Mouse (Mus musculus): ENCODE measurements around the gene Cdca3. TPM values are rescaled to one million over a fixed set of nuclear protein-coding genes. Genes with fewer than 3 reads are reported as not detected.

Cdca3 gene
- polyA plus RNA-seq (2014; fragmentation: Nextera tagmentation; extraction: Ambion mirVana): 107 and 131 TPM in 2 replicates

DNA sequence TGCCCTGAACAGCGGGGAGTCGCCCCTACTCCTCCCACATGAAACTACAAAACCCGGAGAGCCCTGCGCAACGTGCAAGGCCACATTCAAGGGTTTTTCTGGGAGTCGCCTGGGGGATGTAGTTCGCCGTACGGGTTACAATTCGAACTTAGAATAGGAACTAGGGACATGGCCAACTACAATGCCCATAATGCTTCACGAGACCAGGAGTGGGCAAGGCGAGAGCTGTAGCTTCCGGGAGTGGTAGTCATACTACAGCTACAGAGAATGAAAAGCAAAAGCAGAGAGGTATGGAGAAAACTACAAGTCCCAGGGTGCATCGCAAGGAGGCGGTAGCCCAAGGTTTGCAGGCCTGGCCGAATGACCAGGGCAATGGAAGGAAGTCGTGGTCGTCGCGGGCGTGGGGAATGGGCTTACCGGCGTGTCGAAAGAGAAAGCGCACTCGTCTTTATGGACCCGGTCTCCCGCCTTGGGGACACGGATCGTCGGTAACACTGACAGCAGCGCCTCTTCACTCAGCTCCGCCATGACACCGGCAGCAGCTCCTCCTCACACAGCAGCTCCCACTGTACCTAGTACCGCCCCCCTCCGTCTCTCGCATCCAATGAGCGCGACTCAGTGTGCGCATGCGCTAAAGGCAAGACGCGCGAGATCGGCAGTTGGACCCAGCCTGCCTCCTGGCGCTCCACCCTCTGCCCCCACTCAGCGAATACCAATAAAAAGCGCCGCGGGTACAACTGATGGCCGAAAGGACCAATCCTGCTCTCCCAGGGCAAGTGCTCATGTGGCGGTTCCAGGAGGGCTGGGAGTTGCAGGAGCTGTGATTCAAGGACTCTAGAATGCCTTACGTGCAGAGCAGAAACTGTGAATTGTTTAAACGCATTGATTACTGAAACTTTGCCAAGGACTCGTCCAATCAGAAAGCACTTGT is at the start of gene Cdca3, which contains the start of gene Usp5:
Cdca3 (plus strand) TSS at position 680 of the 931 bp plus-strand sequence.
Usp5 (minus strand) TSS at position 617 of the 931 bp plus-strand sequence.
- Histone ChIP-seq H3K4me2 (ENCODE audit: low read depth, low read length) (peak within 1 kb of the TSS; percentile 82), H3K9ac (ENCODE audit: low read depth, low read length) (peak within 1 kb of the TSS; percentile 74), H3K9me3 (ENCODE audit: control insufficient read depth, low read length) (no peaks in the 10 kb centered on the region), H3K4me3 (ENCODE audit: low read depth, low read length) (peak within 1 kb of the TSS; percentile 58), H3K36me3 (ENCODE audit: control insufficient read depth, insufficient read depth, low read length) (peaks cover 40% of the 10 kb centered on the region), H3K27me3 (replicated peaks; ENCODE audit: control insufficient read depth, insufficient read depth, low read length) (no peaks in the 10 kb centered on the region), H3K27ac (replicated peaks; ENCODE audit: low read depth, low read length) (peak within 1 kb of the TSS; percentile 95), H3K4me1 (ENCODE audit: control insufficient read depth, insufficient read depth, low read length) (peaks cover 9% of the 10 kb centered on the region; the same call in 1 of the 2 replicates)
- under 1% methylated on average over 43 of the region's 55 CpGs for WGBS
- peak; percentile 95 for ATAC-seq (ENCODE audit: low read depth)
- peak; percentile 100 for DNase-seq (ENCODE audit: low spot score)

DNA sequence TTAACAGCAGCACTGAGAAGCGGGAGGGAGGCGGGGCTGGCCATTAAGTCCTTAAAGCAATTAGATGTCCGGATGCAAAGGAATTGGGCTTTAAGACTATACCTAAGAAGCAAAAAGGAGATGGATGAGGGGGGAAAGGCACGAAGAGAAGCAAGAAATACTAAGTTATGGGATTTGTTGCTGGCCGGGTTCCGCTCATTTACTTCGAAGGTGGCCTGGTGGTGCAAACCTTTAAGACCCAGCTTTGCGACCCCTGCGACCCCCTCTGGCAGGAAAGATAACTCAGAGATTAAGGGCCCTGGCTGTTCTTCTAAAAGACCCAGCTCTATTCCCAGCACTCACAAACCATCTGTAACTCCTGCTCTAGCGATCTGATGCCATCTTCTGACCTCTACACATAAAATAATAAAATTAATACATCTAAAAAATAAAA is 49.3 kb upstream of the Cdca3 start:
- 4% methylated on average over 10 of the region's 10 CpGs for WGBS
- H3K27me3 ChIP-seq (replicated peaks; ENCODE audit: control insufficient read depth, insufficient read depth, low read length): no peaks in the 10 kb centered on the region
- DNase-seq (ENCODE audit: low spot score): no peak
- H3K4me1 ChIP-seq (ENCODE audit: control insufficient read depth, insufficient read depth, low read length): peaks cover 17% of the 10 kb centered on the region
- peak overlapping the region; percentile 30 for H3K4me3 ChIP-seq (ENCODE audit: low read depth, low read length)
- ATAC-seq (ENCODE audit: low read depth): no peak
- no peak overlapping the region for H3K27ac ChIP-seq (replicated peaks; ENCODE audit: low read depth, low read length)
- H3K4me2 ChIP-seq (ENCODE audit: low read depth, low read length): peak overlapping the region; percentile 80
- no peaks in the 10 kb centered on the region for H3K36me3 ChIP-seq (ENCODE audit: control insufficient read depth, insufficient read depth, low read length)
- H3K9ac ChIP-seq (ENCODE audit: low read depth, low read length): peak overlapping the region; percentile 52
- no peaks in the 10 kb centered on the region for H3K9me3 ChIP-seq (ENCODE audit: control insufficient read depth, low read length)

DNA sequence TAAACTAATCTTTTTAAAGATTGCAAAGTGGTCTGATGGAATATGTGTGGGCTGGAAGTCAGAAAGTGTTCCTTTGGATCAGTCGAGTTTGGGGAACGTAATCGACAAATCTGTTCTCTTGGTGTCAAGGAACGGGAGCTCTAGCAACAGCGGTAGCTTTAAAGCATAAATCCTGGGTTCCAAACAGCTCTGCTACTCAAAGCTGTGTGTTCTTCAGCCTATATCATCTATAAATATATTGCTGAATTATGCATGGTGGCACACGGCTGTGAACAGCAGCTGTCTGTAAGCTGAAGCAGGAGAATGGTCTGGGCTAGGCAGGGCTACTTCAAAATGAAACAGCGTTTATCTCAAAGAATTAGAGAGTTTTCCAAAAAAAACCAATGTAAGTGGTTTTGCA is 48.4 kb upstream of the Cdca3 start:
- Histone ChIP-seq H3K36me3 (ENCODE audit: control insufficient read depth, insufficient read depth, low read length) (no peaks in the 10 kb centered on the region), H3K4me2 (ENCODE audit: low read depth, low read length) (no peak overlapping the region), H3K4me1 (ENCODE audit: control insufficient read depth, insufficient read depth, low read length) (peaks cover 17% of the 10 kb centered on the region), H3K27ac (replicated peaks; ENCODE audit: low read depth, low read length) (no peak overlapping the region), H3K27me3 (replicated peaks; ENCODE audit: control insufficient read depth, insufficient read depth, low read length) (no peaks in the 10 kb centered on the region), H3K9me3 (ENCODE audit: control insufficient read depth, low read length) (no peaks in the 10 kb centered on the region), H3K4me3 (ENCODE audit: low read depth, low read length) (no peak overlapping the region), H3K9ac (ENCODE audit: low read depth, low read length) (no peak overlapping the region)
- 87% methylated on average over 7 of the region's 7 CpGs for WGBS
- no peak for ATAC-seq (ENCODE audit: low read depth)
- DNase-seq (ENCODE audit: low spot score): no peak

DNA sequence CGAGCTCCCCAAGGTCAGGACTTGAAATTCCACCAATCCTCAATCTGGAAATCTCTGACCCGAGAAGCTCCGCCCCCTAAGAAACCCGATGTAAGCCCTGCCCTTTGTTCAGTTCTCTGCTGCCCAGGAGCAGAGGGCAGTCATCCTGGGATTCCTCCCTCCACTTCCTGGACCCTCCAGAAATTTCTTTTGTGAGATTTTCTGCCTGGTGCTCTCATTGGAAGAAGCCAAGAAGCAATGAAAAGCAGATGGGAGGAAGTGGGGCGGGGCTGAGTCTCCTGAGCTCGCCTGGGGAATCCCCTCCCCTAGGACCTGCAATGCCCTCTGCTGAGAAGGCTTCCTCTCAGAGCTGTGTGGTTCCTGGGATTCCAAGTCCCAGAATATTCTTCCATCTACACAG is 46.9 kb upstream of the Cdca3 start:
- ATAC-seq (ENCODE audit: low read depth): no peak; the same call in 1 of the 2 replicates
- Histone ChIP-seq H3K27me3 (replicated peaks; ENCODE audit: control insufficient read depth, insufficient read depth, low read length) (no peaks in the 10 kb centered on the region), H3K9ac (ENCODE audit: low read depth, low read length) (no peak overlapping the region), H3K4me2 (ENCODE audit: low read depth, low read length) (peak overlapping the region; percentile 37), H3K4me1 (ENCODE audit: control insufficient read depth, insufficient read depth, low read length) (peaks cover 17% of the 10 kb centered on the region), H3K9me3 (ENCODE audit: control insufficient read depth, low read length) (no peaks in the 10 kb centered on the region), H3K4me3 (ENCODE audit: low read depth, low read length) (peak overlapping the region; percentile 21; the same call in 1 of the 2 replicates), H3K27ac (replicated peaks; ENCODE audit: low read depth, low read length) (peak overlapping the region; percentile 65), H3K36me3 (ENCODE audit: control insufficient read depth, insufficient read depth, low read length) (no peaks in the 10 kb centered on the region)
- whole genome bisulfite sequencing: 15% methylated on average over 6 of the region's 6 CpGs
- peak; percentile 81 for DNase-seq (ENCODE audit: low spot score)

DNA sequence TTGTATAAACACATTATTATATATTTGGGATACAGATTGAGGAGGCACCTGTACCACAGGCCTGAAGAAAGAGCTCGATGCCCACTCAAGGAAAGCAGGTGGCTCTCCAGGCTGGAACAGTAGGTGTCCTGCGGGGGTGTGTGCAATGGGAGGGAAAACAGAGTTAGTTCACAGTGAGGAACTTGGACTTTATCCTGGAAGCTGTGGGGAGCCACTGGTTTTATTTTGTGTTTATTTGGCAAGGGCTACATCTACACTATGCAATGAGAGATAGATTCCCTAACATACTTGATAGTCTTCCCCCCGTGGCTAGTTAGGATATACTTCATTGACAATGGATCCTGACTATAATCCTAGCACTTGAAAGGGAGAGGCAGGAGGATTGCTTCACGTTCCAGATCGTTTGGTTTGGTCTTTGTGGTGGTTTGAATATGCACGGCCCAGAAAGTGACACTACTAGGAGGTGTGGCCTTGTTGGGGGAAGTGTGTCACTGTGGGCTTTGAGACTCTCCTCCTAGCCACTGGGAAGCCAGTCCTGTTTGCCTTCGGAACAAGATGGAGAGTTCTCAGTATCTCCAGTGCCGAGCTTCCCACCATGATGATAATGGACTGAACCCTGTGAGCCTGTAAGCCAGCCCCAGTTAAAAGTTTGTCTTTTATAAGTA is 42.5 kb upstream of the Cdca3 start:
- no peak overlapping the region for H3K9ac ChIP-seq (ENCODE audit: low read depth, low read length)
- DNase-seq (ENCODE audit: low spot score) (no peak), ATAC-seq (ENCODE audit: low read depth) (no peak)
- H3K9me3 ChIP-seq (ENCODE audit: control insufficient read depth, low read length): no peaks in the 10 kb centered on the region
- H3K27me3 ChIP-seq (replicated peaks; ENCODE audit: control insufficient read depth, insufficient read depth, low read length): no peaks in the 10 kb centered on the region
- H3K36me3 ChIP-seq (ENCODE audit: control insufficient read depth, insufficient read depth, low read length): no peaks in the 10 kb centered on the region
- H3K4me1 ChIP-seq (ENCODE audit: control insufficient read depth, insufficient read depth, low read length): peaks cover 5% of the 10 kb centered on the region; the same call in 1 of the 2 replicates
- H3K4me2 ChIP-seq (ENCODE audit: low read depth, low read length): no peak overlapping the region
- no peak overlapping the region for H3K27ac ChIP-seq (replicated peaks; ENCODE audit: low read depth, low read length)
- H3K4me3 ChIP-seq (ENCODE audit: low read depth, low read length): no peak overlapping the region
- 54% methylated on average over 8 of the region's 8 CpGs for WGBS

DNA sequence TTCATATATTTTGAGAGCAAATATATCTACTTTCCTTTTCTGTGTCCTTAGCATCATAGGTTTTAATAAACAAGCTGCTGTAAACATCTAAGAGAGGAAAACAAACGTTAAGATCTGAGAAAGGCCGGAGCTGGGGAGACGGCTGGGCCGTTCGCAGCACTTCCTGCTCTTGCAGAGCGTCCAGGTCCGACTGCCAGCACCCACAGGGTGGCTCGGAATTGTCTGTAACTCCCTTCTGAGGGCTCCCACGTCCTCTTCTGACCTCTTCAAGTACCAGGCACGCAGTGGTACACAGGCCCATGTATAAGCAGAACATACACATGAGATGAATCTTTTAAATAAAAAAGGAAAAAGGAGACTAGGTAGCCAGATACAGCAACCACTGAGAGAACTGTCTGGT is 41.6 kb upstream of the Cdca3 start:
- Histone ChIP-seq H3K36me3 (ENCODE audit: control insufficient read depth, insufficient read depth, low read length) (no peaks in the 10 kb centered on the region), H3K27me3 (replicated peaks; ENCODE audit: control insufficient read depth, insufficient read depth, low read length) (no peaks in the 10 kb centered on the region), H3K27ac (replicated peaks; ENCODE audit: low read depth, low read length) (no peak overlapping the region), H3K9me3 (ENCODE audit: control insufficient read depth, low read length) (no peaks in the 10 kb centered on the region), H3K9ac (ENCODE audit: low read depth, low read length) (no peak overlapping the region), H3K4me1 (ENCODE audit: control insufficient read depth, insufficient read depth, low read length) (no peaks in the 10 kb centered on the region), H3K4me2 (ENCODE audit: low read depth, low read length) (no peak overlapping the region), H3K4me3 (ENCODE audit: low read depth, low read length) (no peak overlapping the region)
- 74% methylated on average over 10 of the region's 10 CpGs for WGBS
- ATAC-seq (ENCODE audit: low read depth) (no peak), DNase-seq (ENCODE audit: low spot score) (no peak)

DNA sequence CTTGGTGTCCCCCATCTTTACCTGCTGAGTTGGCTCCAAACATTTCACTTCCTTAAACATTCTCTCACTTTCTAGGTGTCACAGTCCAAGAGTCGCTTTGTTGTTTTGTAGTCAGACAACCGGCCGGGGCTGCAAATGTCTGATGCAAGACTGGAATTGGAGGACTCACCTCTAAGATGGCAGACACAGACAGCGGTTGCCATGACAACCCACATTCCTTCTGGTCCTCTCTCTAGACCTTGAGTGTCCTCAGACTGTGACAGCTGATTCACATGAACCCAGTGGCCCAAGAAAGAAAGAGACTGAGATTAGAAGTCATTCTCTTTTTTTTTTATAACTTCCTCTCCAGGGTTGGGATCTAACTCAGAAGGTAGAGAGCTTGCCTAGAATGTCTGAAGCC is 39.8 kb upstream of the Cdca3 start:
- Histone ChIP-seq H3K4me2 (ENCODE audit: low read depth, low read length) (no peak overlapping the region), H3K4me1 (ENCODE audit: control insufficient read depth, insufficient read depth, low read length) (no peaks in the 10 kb centered on the region), H3K36me3 (ENCODE audit: control insufficient read depth, insufficient read depth, low read length) (no peaks in the 10 kb centered on the region), H3K4me3 (ENCODE audit: low read depth, low read length) (no peak overlapping the region), H3K27me3 (replicated peaks; ENCODE audit: control insufficient read depth, insufficient read depth, low read length) (no peaks in the 10 kb centered on the region), H3K27ac (replicated peaks; ENCODE audit: low read depth, low read length) (no peak overlapping the region), H3K9ac (ENCODE audit: low read depth, low read length) (no peak overlapping the region), H3K9me3 (ENCODE audit: control insufficient read depth, low read length) (no peaks in the 10 kb centered on the region)
- DNase-seq (ENCODE audit: low spot score): no peak
- ATAC-seq (ENCODE audit: low read depth): no peak
- 91% methylated on average over 4 of the region's 4 CpGs for WGBS

DNA sequence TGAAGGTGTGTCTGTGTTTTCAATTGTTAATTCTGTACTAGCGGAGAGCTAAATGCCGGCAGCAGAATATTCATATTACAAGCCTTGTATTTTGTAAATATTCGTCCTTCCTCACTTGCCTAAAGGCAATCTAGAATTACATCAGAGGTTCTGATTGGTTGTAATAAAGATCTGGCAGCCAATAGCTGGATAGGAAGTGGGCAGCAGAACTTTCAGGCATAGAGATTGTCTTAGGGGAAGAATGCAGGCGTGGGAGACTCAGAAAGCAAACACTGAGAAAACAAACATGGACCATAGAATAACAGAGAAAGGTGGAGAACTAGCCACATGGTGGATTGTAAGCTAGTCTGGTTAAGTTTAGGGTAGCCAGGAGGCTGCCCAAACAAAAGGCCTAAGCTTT is 39.2 kb upstream of the Cdca3 start:
- WGBS: 29% methylated on average over 4 of the region's 4 CpGs
- ATAC-seq (ENCODE audit: low read depth): no peak

More for the DNA sequence above, 39.2 kb upstream of the Cdca3 start:
- no peaks in the 10 kb centered on the region for H3K27me3 ChIP-seq (replicated peaks; ENCODE audit: control insufficient read depth, insufficient read depth, low read length)
- no peaks in the 10 kb centered on the region for H3K9me3 ChIP-seq (ENCODE audit: control insufficient read depth, low read length)
- no peak overlapping the region for H3K9ac ChIP-seq (ENCODE audit: low read depth, low read length)
- DNase-seq (ENCODE audit: low spot score): no peak
- no peak overlapping the region for H3K4me3 ChIP-seq (ENCODE audit: low read depth, low read length)
- H3K4me1 ChIP-seq (ENCODE audit: control insufficient read depth, insufficient read depth, low read length): no peaks in the 10 kb centered on the region
- H3K4me2 ChIP-seq (ENCODE audit: low read depth, low read length): no peak overlapping the region
- H3K27ac ChIP-seq (replicated peaks; ENCODE audit: low read depth, low read length): no peak overlapping the region
- H3K36me3 ChIP-seq (ENCODE audit: control insufficient read depth, insufficient read depth, low read length): no peaks in the 10 kb centered on the region

Measured in embryonic facial prominence, embryonic 14.5 days (tissue).